Mouse (Mus musculus) gastrocnemius, adult 2 months (tissue): ENCODE measurements at regions not wholly inside any gene's neighbourhood (a gene's known extent, or its start where the extent isn't known, plus 50 kb on each side); places are given as distances from the start of the nearest gene placed in this dataset.

Experiments
- DNase-seq: peaks from one replicate; pipeline ENCODE4 v3.0.0; 2022
- H3K27ac ChIP-seq: fragments of 200-600 bp; 2 replicates; pipeline ENCODE4 v1.8.1; 2022; ENCODE audit warnings: mild to moderate bottlenecking
- H3K4me3 ChIP-seq: fragments of 200-600 bp; 2 replicates; pipeline ENCODE4 v1.8.1; 2022; ENCODE audit warnings: mild to moderate bottlenecking, moderate library complexity
- CTCF ChIP-seq: fragments of 200-600 bp; IDR thresholded peaks from 2 replicates; pipeline ENCODE4 v1.8.1; 2022; ENCODE audit warnings: antibody characterized with exemption, mild to moderate bottlenecking, moderate library complexity
- intact Hi-C: fragments of 180-260 bp; cut with DNase I; formaldehyde crosslinking; loops from one replicate; pipeline ENCODE4 v1.15.1; 2025

DNA sequence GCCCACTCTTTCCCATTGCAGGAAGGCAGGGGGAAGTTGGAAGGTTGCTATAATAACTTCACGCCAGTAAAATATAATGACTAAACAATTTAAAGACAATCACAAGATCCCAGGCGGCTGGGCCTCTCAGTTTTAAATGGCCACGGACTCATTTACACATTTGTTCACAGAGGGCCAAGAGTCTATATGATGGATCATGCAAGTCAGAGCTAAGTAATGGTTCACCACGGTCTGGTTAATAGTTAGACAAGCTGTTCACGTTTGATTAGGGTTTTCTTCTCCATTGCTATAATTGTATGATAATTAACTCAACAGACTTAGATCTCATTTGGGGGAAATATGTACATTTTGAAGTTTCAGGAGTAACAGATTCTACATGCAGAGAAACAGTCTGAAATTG is 170.0 kb downstream of the Ppargc1a start:
- no peak for DNase-seq
- Histone ChIP-seq H3K4me3 (no peak overlapping the region), H3K27ac (no peak overlapping the region)
- intact Hi-C loops: no loop called here
- no peak for TF ChIP-seq CTCF

DNA sequence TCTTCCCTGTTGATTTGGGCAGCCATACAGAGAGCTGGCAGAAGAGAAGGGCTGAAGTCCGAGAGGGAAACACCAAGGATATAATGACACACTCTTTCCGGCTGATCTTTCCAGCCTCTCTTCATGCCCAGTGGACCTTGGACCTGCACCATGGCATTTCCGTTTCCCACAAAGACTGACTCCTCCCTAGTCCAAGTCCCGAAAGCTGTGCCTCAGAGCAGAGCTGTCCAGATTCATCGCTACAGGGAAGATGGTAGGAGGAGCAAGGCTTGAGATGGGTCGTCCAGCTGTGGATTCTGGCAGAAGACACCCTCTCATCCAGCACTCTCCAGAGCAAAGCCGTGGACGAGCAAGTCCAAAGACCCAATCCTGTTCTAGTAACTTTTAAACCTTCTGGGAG is 176.2 kb downstream of the Ppargc1a start:
- intact Hi-C loops: no loop called here
- DNase-seq: peak; percentile 41
- Histone ChIP-seq H3K4me3 (no peak overlapping the region), H3K27ac (no peak overlapping the region)
- no peak for TF ChIP-seq CTCF

GRCm38 (mm10) chr5:51387751-51388150 is 179.8 kb downstream of the Ppargc1a start:
- TF ChIP-seq CTCF: no peak
- H3K4me3 ChIP-seq: no peak overlapping the region
- H3K27ac ChIP-seq: no peak overlapping the region
- DNase-seq: no peak
- intact Hi-C loops: no loop called here

DNA sequence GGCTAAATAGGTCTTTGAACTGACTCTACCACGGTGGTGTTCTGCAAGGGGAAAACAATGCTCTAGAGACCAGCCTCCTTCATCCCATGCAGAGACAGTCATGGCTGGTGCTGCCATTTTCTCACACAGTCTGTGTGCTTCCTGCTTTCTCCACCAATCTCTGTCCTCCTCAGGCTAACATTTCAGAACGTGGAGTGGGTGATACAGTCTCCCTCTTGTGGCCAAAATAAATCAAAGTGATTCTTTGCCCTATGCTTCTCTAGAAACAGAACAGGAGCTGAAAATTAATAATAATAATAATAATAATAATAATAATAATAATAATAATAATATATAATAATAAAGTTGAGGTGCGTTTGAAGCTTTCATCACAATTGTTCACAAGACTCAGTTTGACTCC is 181.1 kb downstream of the Ppargc1a start:
- TF ChIP-seq CTCF: peak; percentile 30
- DNase-seq: no peak
- H3K4me3 ChIP-seq: no peak overlapping the region
- intact Hi-C loops: no loop called here
- no peak overlapping the region for H3K27ac ChIP-seq

DNA sequence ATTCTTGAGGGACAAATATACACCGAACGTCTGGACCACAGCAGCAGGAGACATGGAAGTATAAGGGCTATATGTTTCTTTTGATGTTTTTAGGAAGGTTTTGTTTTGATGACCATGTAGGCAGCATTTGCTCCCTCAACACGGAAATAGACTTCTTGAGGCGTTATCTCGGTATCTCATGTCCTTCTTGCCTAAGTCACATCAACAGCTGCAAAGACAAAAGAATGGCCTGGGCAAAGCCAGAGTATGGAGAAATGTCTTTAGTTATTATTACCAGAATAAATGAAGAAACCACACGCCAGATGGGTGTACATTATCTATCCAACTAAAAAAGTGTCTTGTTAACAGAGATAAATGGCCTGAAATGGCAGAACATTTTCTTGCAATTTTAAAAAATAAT is 183.2 kb downstream of the Ppargc1a start:
- intact Hi-C loops: no loop called here
- Histone ChIP-seq H3K4me3 (no peak overlapping the region), H3K27ac (no peak overlapping the region)
- TF ChIP-seq CTCF: no peak
- no peak for DNase-seq

GRCm38 (mm10) chr5:51359101-51359500 is 208.4 kb downstream of the Ppargc1a start:
- no peak for TF ChIP-seq CTCF
- intact Hi-C loops: no loop called here
- DNase-seq: no peak
- Histone ChIP-seq H3K27ac (no peak overlapping the region), H3K4me3 (no peak overlapping the region)

- TF ChIP-seq CTCF: no peak
- DNase-seq: no peak
- H3K4me3 ChIP-seq: no peak overlapping the region
- intact Hi-C loops: no loop called here
- no peak overlapping the region for H3K27ac ChIP-seq
These were observed 219.3 kb downstream of the Ppargc1a start for GRCm38 (mm10) chr5:51348256-51348655.

GRCm38 (mm10) chr5:51329142-51329541 is 238.4 kb downstream of the Ppargc1a start:
- intact Hi-C loops: no loop called here
- Histone ChIP-seq H3K27ac (no peak overlapping the region), H3K4me3 (no peak overlapping the region)
- no peak for DNase-seq
- no peak for TF ChIP-seq CTCF

GRCm38 (mm10) chr5:51289191-51289590 is 278.3 kb downstream of the Ppargc1a start:
- intact Hi-C loops: no loop called here
- TF ChIP-seq CTCF: no peak
- H3K27ac ChIP-seq: no peak overlapping the region
- DNase-seq: no peak
- H3K4me3 ChIP-seq: no peak overlapping the region

GRCm38 (mm10) chr5:51288234-51288633 is 279.3 kb downstream of the Ppargc1a start:
- no peak for TF ChIP-seq CTCF
- intact Hi-C loops: no loop called here

DNA sequence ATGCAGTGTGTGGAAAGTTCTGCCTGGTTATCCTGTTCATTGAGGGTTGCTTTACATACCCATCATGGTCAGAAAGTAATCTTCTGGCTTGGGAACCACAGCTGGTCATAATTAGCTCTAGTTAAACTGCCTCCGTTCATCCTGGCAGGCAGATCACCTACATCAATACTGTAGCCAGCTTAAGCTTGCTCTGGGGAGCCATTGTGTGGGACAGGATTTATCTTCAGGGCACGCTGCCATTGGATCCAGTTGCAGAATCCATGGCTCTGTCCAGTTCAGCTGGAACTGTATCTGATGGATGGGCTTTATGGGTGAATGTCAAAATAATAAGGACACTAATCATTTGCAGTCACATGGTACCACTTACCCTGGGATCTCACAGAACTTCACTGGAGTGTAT is 326.4 kb downstream of the Ppargc1a start:
- no peak for TF ChIP-seq CTCF
- peak; percentile 16 for DNase-seq
- intact Hi-C loops: no loop called here
- Histone ChIP-seq H3K4me3 (no peak overlapping the region), H3K27ac (no peak overlapping the region)

More at GRCm38 (mm10) chr5:51288234-51288633, 279.3 kb downstream of the Ppargc1a start:
- Histone ChIP-seq H3K27ac (no peak overlapping the region), H3K4me3 (no peak overlapping the region)
- no peak for DNase-seq

DNA sequence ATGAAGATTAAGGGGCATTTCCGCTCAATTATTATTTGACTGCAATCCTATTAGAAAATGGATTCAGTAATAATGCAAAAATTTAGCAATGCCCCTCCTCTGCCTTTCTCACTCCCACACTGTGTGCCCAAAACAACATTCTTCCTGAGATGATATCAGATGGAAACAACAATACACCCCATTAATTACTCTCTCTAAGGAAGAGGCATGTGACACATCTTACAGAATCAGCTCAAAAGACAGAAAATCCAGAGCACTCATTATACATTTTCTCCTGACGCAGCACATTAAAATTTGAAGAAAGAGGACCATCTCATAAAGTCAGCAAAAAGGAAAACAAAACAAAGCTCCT is 333.5 kb downstream of the Ppargc1a start:
- TF ChIP-seq CTCF: no peak
- no peak for DNase-seq
- H3K27ac ChIP-seq: no peak overlapping the region
- intact Hi-C loops: no loop called here
- no peak overlapping the region for H3K4me3 ChIP-seq

DNA sequence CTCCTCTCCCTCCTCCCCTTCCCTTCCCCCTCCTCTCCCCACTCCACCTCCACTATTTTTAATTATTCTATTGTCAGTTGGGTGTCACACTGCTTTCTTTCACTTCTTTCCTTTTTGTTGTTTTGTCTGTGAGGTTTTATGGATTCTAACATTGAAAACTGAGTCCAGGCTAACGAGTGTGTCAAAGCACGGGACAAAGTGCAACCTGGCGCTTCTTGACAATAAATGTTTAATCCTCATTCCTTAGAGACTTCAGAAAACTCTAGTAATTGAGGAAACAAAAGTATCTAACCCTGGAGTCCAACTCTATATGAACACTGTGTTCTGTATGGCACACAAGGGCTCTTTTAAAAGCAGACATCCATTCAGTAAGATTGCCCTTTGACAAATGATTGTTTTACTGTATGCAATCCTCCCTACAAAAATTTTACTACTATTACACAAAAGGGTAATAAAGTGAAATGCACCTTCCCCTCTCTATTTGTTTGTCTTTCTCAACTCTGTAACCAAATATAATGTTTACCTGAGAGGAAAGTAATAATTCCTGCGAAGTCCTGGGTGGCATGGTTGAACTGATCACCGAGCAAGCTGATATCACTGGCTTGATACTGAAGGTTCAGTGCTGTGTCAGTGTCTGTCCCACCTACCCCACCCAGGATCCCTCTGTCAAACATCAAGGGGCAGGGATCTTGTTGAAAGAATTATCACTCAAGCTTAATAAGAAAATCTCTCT is 334.1 kb downstream of the Ppargc1a start:
- Histone ChIP-seq H3K4me3 (no peak overlapping the region), H3K27ac (no peak overlapping the region)
- TF ChIP-seq CTCF: no peak
- intact Hi-C loops: no loop called here
- DNase-seq: no peak

DNA sequence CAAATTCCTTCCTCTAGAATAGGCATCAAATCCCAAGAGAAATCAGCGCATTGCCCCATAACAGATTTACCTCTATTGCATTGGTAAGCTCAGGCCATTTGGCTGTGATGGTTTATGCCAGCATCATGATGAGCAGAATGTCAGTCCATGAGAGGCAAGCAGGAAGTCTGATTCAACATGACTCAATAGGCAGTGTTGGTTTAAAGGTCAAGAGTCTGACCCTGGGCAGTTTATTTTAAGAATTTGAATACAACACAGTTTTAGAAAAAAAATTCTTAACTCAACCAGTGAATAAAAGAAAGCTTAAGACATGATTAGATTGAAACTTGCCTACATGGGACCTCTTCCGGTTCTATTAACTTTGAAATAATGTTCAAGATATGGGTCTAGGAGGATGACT is 337.7 kb downstream of the Ppargc1a start:
- Histone ChIP-seq H3K27ac (no peak overlapping the region), H3K4me3 (no peak overlapping the region)
- TF ChIP-seq CTCF: no peak
- intact Hi-C loops: no loop called here
- DNase-seq: no peak
